Mouse (Mus musculus) bone marrow, adult 2 months (tissue): ENCODE data around the gene Scgb1b20. TPM values are rescaled to one million over a fixed set of nuclear protein-coding genes. Genes with fewer than 3 reads are reported as not detected.
"Not testable (repeated sequence)": the region's sequence is repeated elsewhere in the genome, so short reads cannot be mapped to it uniquely, and the experiment has no call there.

Source experiments
- H3K27ac ChIP-seq: fragments of 200-500 bp; 2 replicates; pipeline ENCODE4 v1.5.1; 2012; ENCODE audit warnings: low read depth, mild to moderate bottlenecking, control low read depth, inconsistent platforms, low read length; ENCODE audit not compliant: control insufficient read depth, poor library complexity, insufficient read depth
- H3K4me1 ChIP-seq: fragments of 200-500 bp; 2 replicates; pipeline ENCODE4 v1.6.1; 2011; ENCODE audit warnings: low read length; ENCODE audit not compliant: control insufficient read depth, insufficient read depth
- H3K4me3 ChIP-seq: fragments of 200-500 bp; replicated peaks from 2 replicates; pipeline ENCODE3; 2011; ENCODE audit warnings: mild to moderate bottlenecking, low read depth, low read length, control low read depth; ENCODE audit not compliant: control insufficient read depth
- CTCF ChIP-seq: fragments of 200-500 bp; IDR thresholded peaks from 2 replicates; pipeline ENCODE4 v1.5.1; 2011; ENCODE audit warnings: low read length, control low read depth; ENCODE audit not compliant: control insufficient read depth, insufficient read depth
- WGBS: fragments of 180-500 bp; shearing (Covaris S2); methylation state at CpG from one replicate; pipeline ENCODE4 v1.1.7; 2018; 5-methylcytosine and 5-hydroxymethylcytosine counted together
- polyA plus RNA-seq: library from polyadenylated mRNA; stranded (reverse); fragments of >200 nt; gene quantifications from 2 replicates; pipeline ENCODE4 v1.2.4, GENCODE M21; 2011; ENCODE audit warnings: low replicate concordance; ENCODE audit not compliant: missing spikeins, insufficient read depth, insufficient read length

The Scgb1b20 gene
- not detected in 2 replicates for polyA plus RNA-seq

DNA sequence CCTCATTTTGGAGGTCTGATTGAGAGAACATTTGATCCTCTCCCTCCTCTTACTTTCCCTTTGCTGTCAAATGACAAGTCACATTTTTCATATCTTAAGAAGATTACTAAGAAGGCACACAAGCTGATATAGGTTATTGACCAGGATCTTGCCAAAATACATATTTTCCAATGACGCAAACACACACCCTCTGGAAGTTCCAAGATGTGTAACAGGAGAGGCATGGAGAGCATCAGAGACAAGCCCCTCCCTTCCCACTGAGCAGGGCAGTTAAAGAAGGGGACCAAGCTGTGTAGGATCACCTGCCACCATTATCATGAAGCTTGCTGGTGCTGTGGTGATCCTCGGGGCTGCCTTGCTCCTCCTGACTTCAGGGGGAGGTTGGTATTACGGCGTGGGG, at the start of gene Scgb1b20:
Gene Scgb1b20 (plus strand): TSS at position 301 of the 400 bp plus-strand sequence.
- 77% methylated on average over 4 of the region's 4 CpGs for WGBS
- not testable (repeated sequence) for H3K4me1 ChIP-seq, H3K27ac ChIP-seq, H3K4me3 ChIP-seq

DNA sequence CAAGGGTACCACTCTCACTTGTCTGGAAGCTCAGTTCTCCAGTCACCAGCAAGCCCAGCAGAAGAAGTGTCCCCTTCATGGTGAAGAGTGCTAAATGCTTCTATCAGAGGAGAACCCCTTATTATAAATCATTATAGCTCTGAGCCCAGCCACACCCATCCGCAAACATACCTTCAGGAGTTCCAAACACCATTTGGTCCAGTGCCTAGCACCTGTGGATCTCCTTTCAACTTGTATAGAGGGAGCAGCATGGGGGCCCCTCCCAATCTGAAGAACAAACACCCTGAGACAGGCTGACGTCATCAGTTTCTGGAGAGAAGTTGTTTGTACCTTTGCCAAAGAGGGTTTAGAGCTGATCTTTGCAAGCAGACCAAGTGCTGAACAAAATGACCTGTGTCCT, 6.8 kb upstream of the Scgb1b20 start, which contains the start of gene Scgb2b20:
Gene Scgb2b20 (minus strand): TSS at position 101 of the 400 bp plus-strand sequence.
- WGBS, result 69% methylated on average over 2 of the region's 2 CpGs

DNA sequence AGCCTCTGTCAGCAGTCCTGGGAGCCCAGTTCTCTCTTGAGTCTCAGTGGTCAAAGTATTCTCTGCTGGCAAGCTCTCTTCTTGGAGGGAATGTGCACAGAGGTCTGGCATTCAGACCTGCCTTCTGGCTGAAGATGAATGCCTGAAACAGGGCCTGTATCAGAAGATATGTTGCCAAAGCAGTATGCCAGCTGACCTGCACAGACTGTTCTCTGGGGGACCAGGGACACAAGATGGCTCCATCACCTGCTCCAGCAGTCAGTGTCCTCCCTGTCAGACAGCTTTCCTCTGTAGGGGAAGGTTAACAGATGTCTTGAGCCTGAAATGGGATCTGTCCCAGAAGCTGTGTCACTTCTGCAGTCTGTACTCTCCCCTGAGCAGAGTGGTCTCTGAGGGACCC, 26.7 kb downstream of the Scgb1b20 start:
- not testable (repeated sequence) for H3K4me1 ChIP-seq, H3K4me3 ChIP-seq, H3K27ac ChIP-seq

More for the DNA sequence above, 6.8 kb upstream of the Scgb1b20 start, which contains the start of gene Scgb2b20:
- not testable (repeated sequence) for H3K4me1 ChIP-seq, H3K4me3 ChIP-seq, H3K27ac ChIP-seq

DNA sequence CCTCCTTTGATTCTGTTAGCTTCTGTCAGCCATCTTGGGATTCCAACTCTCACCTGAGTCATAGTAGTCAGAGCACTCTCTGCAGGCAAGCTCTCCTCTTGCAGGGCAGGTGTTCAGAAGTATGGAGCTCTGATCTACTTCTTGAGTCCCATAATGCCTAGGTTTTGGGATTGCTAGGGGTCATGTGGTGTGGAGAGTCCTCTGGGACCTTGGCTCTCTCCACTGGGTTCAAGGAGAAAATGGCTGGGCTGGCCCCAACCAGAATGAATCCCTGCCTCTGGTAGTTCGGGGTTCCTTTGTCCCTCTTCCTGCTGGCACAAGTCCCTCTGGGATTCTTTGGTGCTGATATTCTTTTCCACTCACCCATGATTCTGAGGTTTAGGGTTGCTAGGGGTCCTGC, 28.6 kb downstream of the Scgb1b20 start:
- no peak for TF ChIP-seq CTCF
- Histone ChIP-seq H3K27ac (no peak overlapping the region), H3K4me3 (no peak overlapping the region), H3K4me1 (no peaks in the 10 kb centered on the region)
- WGBS, result 69% methylated on average over 1 of the region's 1 CpGs

DNA sequence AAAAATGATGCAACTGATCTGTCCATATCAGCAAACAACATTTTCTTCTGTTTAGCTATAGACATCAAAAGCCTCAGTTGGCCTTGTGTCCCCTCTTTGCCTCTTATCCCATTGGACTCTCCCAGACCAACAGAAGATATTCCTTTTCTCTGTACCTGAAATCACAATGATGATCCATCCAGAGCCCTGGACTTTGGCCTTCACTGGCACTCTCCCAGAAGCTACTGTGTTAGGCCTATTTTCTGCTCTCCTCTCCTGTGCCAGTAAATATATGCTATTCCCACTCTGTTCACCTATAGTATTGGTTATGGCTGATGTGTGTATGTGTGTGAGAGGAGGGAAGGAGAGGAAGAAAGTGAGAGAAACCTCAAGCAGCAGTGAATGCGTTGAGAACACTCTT, 36.6 kb downstream of the Scgb1b20 start:
- H3K4me1 ChIP-seq, H3K4me3 ChIP-seq, H3K27ac ChIP-seq: not testable (repeated sequence)
- 57% methylated on average over 1 of the region's 1 CpGs for WGBS

Other genes with a start within 250 kb of the Scgb1b20 start
- gene Scgb2b18, start 199.4 kb upstream of the Scgb1b20 start, polyA plus RNA-seq, result not detected in 2 replicates
- not detected in 2 replicates for gene Scgb1b18, start 187.7 kb upstream of the Scgb1b20 start, polyA plus RNA-seq
- not detected in 2 replicates for gene Scgb2b19, start 92.9 kb upstream of the Scgb1b20 start, polyA plus RNA-seq
- not detected in 2 replicates for gene Scgb1b19, start 85.9 kb upstream of the Scgb1b20 start, polyA plus RNA-seq
- not detected in 2 replicates for gene Scgb2b20, start 6.9 kb upstream of the Scgb1b20 start, polyA plus RNA-seq
- gene Scgb2b21, start 147.2 kb downstream of the Scgb1b20 start, polyA plus RNA-seq, result not detected in 2 replicates